In the genomic region with DNA sequence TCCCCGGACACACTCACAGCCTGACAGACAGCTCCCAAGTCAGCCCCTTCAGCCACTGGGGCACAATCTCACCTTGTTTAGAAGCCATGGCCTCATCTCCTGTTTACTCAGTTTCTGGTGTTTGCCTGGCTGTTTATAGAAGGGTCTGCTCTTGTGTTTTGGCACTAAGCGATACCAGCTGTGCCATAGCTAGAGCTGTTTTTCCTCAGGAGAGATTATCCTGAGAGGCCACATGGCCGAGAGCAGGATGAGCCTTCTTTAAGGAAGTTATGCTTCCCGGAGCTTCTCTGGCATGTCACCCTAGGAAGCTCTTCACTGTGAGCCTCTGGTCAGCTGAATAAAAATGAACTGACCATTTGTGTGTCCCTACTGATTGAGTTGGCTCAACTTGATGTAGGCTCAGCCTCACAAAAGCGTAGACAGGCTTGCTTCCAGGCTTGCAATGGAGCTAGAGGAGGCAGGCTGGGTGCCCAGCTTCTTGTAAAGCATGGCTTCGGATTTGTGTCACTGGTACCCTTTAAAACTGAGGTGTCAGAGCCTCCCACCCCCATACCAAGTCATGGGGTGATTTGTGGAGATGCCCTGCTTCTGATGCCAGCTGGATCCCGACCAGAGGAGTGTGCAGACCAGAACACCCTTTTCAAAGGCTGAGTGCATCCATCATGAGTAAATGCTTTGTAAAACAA, we compare ENCODE assay signal across 9 mouse cellular contexts. TPM values are rescaled to one million over a fixed set of nuclear protein-coding genes. Genes with fewer than 3 reads are reported as not detected.
DNase-seq lines count a peak whose midpoint lies in the region; ATAC-seq lines count a peak whose summit lies in the region.
"Had no signal": no experiment of that assay in that cellular context is flagged by ENCODE, and none has a peak within 500 bp of the region (broad histone marks: within the 10 kb centered on the region; RNA-seq: fewer than 3 reads in every experiment).

No protein-coding gene starts in this region.

- intact Hi-C loops in left cerebral cortex, postnatal 14 days (cut with DNase I) = no loop called here

- 0 out of 2 replicates have a peak overlapping the region, but pooled peaks have one; percentile 27 for H3K27ac ChIP-seq in hindbrain, embryonic 15.5 days (replicated peaks)
- H3K27ac ChIP-seq in hindbrain, embryonic 13.5 days = no peak overlapping the region
- H3K27ac ChIP-seq: limb, embryonic 15.5 days had no signal

- no peak overlapping the region for H3K4me2 ChIP-seq in hindbrain, embryonic 15.5 days
- H3K4me2 ChIP-seq in hindbrain, embryonic 13.5 days = no peak overlapping the region
- H3K4me2 ChIP-seq: limb, embryonic 15.5 days had no signal

- no peaks in the 10 kb centered on the region for H3K36me3 ChIP-seq in hindbrain, embryonic 15.5 days
- H3K36me3 ChIP-seq in hindbrain, embryonic 13.5 days = no peaks in the 10 kb centered on the region
- H3K36me3 ChIP-seq: limb, embryonic 15.5 days had no signal

- no peak overlapping the region for H3K4me3 ChIP-seq in hindbrain, embryonic 15.5 days
- no peak overlapping the region for H3K4me3 ChIP-seq in hindbrain, embryonic 13.5 days
- H3K4me3 ChIP-seq: limb, embryonic 15.5 days had no signal

- DNase-seq in adrenal gland, postnatal 25 days = peak; percentile 25
- DNase-seq in cerebellum, adult 8-10 months = peak; percentile 57
- DNase-seq in left cerebral cortex, postnatal 14 days (ENCODE audit: low spot score in 2 of 2) = peak; percentile 31 to 33
- DNase-seq in thymus, postnatal 14 days = no peak
- no peak for DNase-seq in kidney, postnatal 4 days
- DNase-seq in embryo, embryonic 10 days (ENCODE audit: low spot score) = no peak

- WGBS in hindbrain, embryonic 15.5 days = 71% methylated on average over 7 of the region's 7 CpGs
- WGBS in hindbrain, embryonic 13.5 days = 80% methylated on average over 7 of the region's 7 CpGs

- peaks cover 8% of the 10 kb centered on the region; the same call in 1 of the 2 replicates for H3K4me1 ChIP-seq in hindbrain, embryonic 15.5 days (replicated peaks)
- H3K4me1 ChIP-seq in hindbrain, embryonic 13.5 days (replicated peaks) = peaks cover 20% of the 10 kb centered on the region

- no peaks in the 10 kb centered on the region for H3K27me3 ChIP-seq in hindbrain, embryonic 15.5 days
- H3K27me3 ChIP-seq in hindbrain, embryonic 13.5 days = no peaks in the 10 kb centered on the region
- H3K27me3 ChIP-seq: limb, embryonic 15.5 days had no signal

- peak; percentile 70 for ATAC-seq in hindbrain, embryonic 15.5 days (ENCODE audit: low FRiP score, low read depth)
- ATAC-seq in hindbrain, embryonic 13.5 days (ENCODE audit: low FRiP score) = no peak

- no peaks in the 10 kb centered on the region for H3K9me3 ChIP-seq in hindbrain, embryonic 15.5 days
- H3K9me3 ChIP-seq in hindbrain, embryonic 13.5 days = no peaks in the 10 kb centered on the region
- H3K9me3 ChIP-seq: limb, embryonic 15.5 days had no signal

- H3K9ac ChIP-seq in hindbrain, embryonic 15.5 days = no peak overlapping the region
- H3K9ac ChIP-seq in hindbrain, embryonic 13.5 days = no peak overlapping the region
- H3K9ac ChIP-seq: limb, embryonic 15.5 days had no signal

RNA-seq across cellular contexts. Expression of a gene that starts 42.1 kb away (rescaled TPM):
- 64.1 and 69.5 TPM in 2 replicates for polyA plus RNA-seq in hindbrain, embryonic 15.5 days (2015; fragmentation: Nextera tagmentation; extraction: Ambion mirVana)
- polyA plus RNA-seq in hindbrain, embryonic 13.5 days (2015; fragmentation: Nextera tagmentation; extraction: Ambion mirVana) = 67.2 and 68.6 TPM in 2 replicates
- total RNA-seq in adrenal gland, postnatal 25 days (2021) = 5.2 and 8.0 TPM in 2 replicates
- 100 to 1,000 TPM; 311 to 321 TPM for total RNA-seq in left cerebral cortex, postnatal 14 days (2021)

Comparison
In these comparisons a context has a peak if more than half of its experiments do, and no peak if none do; other contexts are left out.
1. DNase-seq: peak in adrenal gland, postnatal 25 days (single experiment), cerebellum, adult 8-10 months (single experiment) and left cerebral cortex, postnatal 14 days (2 of 2); none in thymus, postnatal 14 days (single experiment), kidney, postnatal 4 days (0 of 2) and embryo, embryonic 10 days (single experiment).
2. RNA of a gene that starts 42.1 kb away (total RNA-seq): 311 to 321 TPM in left cerebral cortex, postnatal 14 days; 5.2 to 8.0 TPM in adrenal gland, postnatal 25 days; every median in the first group is over 10 times any median in the second.